Mouse (Mus musculus) lung, adult 2 months (tissue): ENCODE data around the gene Cntnap5a. TPM values are rescaled to one million over a fixed set of nuclear protein-coding genes. Genes with fewer than 3 reads are reported as not detected.

Source experiments
- DNase-seq: peaks from one replicate; pipeline ENCODE4 v3.0.0; 2022
- H3K4me1 ChIP-seq: fragments of 200-500 bp; 2 replicates; pipeline ENCODE4 v1.6.1; 2011; ENCODE audit warnings: low read length; ENCODE audit not compliant: control insufficient read depth, insufficient read depth
- H3K4me3 ChIP-seq: fragments of 200-500 bp; replicated peaks from 2 replicates; pipeline ENCODE3; 2011; ENCODE audit warnings: low read depth, mild to moderate bottlenecking, control low read depth, low read length; ENCODE audit errors: extremely low read depth
- CTCF ChIP-seq: fragments of 200-500 bp; IDR thresholded peaks from 2 replicates; pipeline ENCODE4 v1.5.1; 2011; ENCODE audit warnings: mild to moderate bottlenecking, low read length, control low read depth; ENCODE audit not compliant: insufficient read depth
- POLR2A ChIP-seq: fragments of 200-500 bp; IDR thresholded peaks from 2 replicates; pipeline ENCODE4 v1.6.1; 2011; ENCODE audit warnings: low read depth, mild to moderate bottlenecking, control low read depth, low read length, borderline replicate concordance; ENCODE audit errors: extremely low read depth
- WGBS: fragments of 180-500 bp; shearing (Covaris S2); methylation state at CpG from one replicate; pipeline ENCODE4 v1.1.7; 2018; 5-methylcytosine and 5-hydroxymethylcytosine counted together
- polyA plus RNA-seq: library from polyadenylated mRNA; depleted of rRNA; stranded (reverse); fragments of >200 nt; gene quantifications from 2 replicates; pipeline ENCODE4 v1.2.3, GENCODE M21; 2012

The Cntnap5a gene
- polyA plus RNA-seq, 1 experiment, result not detected

DNA sequence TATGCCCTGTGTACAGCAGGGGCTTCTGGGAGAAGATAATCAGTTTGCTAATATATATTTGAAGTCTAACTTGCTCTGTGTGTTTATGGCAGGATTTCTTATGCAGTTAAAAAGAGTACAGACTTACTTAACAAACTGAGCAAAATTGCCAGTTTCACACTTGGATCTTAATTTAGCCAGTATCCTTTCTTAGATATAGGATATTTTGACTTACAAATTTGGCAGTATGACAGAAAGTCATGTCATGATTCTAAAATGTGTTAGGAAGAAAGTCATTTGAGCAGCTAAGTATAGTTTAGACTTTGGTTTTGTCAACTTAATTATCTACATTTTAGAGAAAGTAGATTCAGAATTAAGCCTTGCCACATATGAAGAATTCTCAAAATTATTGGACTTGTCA, 167.7 kb downstream of the Cntnap5a start:
- TF ChIP-seq CTCF (no peak), POLR2A (no peak)
- Histone ChIP-seq H3K4me1 (no peaks in the 10 kb centered on the region), H3K4me3 (no peak overlapping the region)
- DNase-seq, result no peak

DNA sequence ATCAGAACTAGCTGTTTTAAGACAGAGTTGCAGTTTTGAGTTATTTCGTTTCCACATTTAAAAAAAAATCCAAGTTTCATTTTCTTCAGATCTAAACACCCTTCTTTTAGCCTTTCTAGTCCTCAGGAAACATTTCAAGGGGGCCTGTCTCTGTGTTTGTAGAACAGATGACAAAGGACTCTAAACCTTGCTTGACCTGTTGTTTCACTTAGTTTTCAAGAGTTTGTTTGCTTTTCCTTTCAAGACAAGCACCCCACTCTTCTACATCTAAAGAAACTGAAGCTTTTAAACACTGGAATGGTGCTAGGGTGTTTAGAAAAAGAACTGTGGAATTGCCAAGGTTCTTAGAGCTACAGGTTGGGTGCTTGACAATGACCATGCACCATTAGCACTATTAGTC, 233.8 kb downstream of the Cntnap5a start:
- H3K4me1 ChIP-seq, result no peaks in the 10 kb centered on the region
- DNase-seq, result no peak
- no peak overlapping the region for H3K4me3 ChIP-seq
- 28% methylated on average over 1 of the region's 1 CpGs for WGBS
- TF ChIP-seq POLR2A, result no peak
- TF ChIP-seq CTCF, result no peak

DNA sequence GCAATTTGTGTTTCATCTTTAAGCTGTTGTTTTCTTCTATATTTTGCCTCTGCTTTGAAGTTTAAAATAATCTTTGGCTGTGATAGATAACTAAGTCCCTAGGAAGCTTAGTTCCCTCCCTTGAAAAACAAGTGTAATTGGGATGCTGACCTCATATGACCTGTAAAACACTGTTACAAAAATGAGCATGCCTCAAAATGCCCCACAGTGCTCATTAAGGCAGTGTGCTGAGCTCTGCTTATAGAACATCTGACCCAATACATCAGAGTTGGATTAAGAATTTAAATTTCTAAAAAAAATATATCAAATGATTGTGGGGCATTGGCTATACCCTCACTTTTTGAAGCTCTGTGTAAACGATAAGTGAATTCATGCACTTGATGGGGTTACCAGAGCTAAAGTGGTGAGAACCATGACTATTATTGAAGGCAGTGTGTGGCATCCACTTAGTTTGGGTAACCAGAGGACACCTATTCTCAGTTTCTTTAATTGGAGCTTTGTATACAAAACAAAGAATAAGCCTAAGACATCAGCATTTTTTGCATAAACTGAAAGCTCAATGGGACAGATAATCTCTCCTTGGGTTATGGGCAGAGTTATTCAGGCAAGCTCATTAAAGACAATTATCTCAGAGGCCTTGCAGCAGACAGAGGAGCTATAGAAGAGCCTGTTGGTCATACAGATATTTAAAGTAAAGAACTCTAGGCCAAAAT, 241.6 kb downstream of the Cntnap5a start:
- WGBS, result 90% methylated on average over 1 of the region's 1 CpGs
- H3K4me1 ChIP-seq, result no peaks in the 10 kb centered on the region
- no peak overlapping the region for H3K4me3 ChIP-seq
- no peak for TF ChIP-seq CTCF
- no peak for TF ChIP-seq POLR2A
- DNase-seq, result no peak

DNA sequence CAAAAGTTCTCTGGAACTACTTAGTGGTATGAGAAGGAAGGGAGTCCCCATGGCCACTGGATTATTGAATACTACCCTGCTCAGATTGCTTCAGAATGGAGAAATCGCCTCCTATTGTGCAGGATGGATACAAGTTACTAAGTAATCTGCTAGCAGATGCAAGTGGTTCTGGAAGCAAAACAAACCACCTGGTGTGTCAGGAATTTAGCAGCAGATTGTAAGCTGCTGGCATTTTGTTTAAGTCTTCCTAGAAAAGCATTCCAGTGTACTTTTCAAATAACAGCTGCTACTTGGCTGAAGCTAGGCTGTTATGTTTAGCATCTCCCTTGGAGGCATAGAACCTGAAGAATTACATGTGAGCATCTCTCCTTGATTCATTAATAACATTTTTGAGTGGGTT, 247.5 kb downstream of the Cntnap5a start:
- Histone ChIP-seq H3K4me1 (no peaks in the 10 kb centered on the region), H3K4me3 (no peak overlapping the region)
- 30% methylated on average over 1 of the region's 1 CpGs for WGBS
- DNase-seq, result no peak
- TF ChIP-seq CTCF (no peak), POLR2A (no peak)

DNA sequence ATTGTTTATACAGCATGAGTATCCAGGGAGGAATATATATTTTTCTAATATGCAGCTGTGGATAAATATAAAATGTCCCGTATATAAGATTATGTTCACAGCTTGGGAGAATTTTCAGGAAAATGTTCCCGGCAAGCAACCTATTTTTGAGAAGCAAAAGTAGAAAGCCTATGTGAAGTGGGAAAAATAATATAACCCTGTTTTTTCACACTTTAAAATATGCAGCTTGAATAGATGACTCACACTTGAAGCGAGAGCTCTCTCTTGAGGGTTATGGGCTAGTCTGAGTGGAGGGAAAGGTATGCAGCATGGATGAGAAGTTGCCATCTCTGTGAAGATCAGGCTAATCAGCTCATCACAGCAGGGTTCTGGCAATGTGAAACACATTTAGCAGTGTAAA, 261.3 kb downstream of the Cntnap5a start:
- TF ChIP-seq POLR2A, result no peak
- no peak for TF ChIP-seq CTCF
- no peaks in the 10 kb centered on the region for H3K4me1 ChIP-seq
- 83% methylated on average over 3 of the region's 3 CpGs for WGBS
- DNase-seq, result no peak
- no peak overlapping the region for H3K4me3 ChIP-seq

DNA sequence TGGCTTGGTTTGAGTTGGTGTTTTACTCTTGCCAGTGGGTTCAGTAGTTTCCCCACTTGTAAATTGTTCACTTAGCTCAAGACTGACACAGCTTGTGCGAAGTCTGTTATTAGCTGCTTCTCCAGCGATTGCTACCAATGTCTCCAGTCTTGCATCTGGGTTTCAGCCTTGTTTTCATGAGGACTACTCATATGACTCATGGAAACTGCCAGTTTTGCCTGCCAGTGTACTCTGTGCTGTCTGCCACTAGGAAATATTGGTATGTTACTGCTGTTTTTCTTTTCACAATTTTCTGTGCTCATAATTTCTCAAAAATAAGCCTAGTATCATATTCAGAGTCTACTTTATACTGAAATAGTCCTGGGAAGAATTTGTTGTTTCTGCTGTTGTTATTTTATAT, 272.0 kb downstream of the Cntnap5a start:
- TF ChIP-seq POLR2A (no peak), CTCF (no peak)
- Histone ChIP-seq H3K4me3 (no peak overlapping the region), H3K4me1 (no peaks in the 10 kb centered on the region)
- 92% methylated on average over 2 of the region's 2 CpGs for WGBS
- DNase-seq, result no peak

DNA sequence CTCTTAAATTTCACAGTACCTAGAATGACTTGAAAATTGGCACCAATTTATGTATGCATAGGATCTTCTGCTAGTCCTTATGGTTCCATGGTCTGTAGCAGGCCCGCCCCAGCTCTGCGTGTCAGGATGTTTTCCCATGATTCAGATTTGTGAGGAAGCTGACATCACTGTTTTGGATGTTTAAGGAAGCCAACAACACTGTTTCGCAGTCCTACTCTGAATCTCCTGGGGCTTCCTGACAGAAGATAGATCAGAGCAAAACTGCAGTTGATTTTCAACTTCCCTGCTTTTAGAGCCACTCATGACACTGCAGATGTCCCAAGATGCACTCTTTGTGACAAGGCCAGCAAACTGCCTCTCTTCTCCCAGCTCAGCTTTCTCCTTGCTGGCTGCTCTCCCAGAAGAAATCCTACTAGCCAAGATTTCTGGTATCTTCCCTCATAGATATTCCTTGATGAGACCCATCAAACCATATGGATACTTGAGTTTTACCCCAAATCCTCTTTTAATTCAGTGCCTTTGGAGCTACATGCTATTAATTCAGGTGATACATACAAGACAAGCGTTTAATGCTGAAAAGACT, 280.5 kb downstream of the Cntnap5a start:
- Histone ChIP-seq H3K4me1 (no peaks in the 10 kb centered on the region), H3K4me3 (no peak overlapping the region)
- 55% methylated on average over 4 of the region's 4 CpGs for WGBS
- DNase-seq, result no peak
- TF ChIP-seq POLR2A (no peak), CTCF (no peak)

DNA sequence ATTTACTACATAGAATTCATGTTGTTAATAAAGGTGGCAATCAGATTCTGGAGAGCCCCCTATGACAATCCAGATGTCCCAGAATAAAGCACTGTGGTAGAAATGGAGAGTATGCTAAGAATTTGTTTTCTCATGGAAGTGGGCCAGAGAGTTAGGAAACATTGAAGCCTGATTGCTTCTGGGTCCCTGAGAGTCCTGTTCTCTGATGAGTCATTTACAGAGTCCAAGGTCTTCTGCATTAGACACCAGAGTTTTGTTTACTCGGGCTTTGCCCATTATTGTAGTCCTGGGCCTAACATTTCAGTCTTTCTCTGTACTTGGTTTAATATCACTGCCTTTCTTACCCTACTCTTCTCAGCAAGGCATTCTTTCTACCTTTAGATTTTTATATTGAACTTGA, 305.6 kb downstream of the Cntnap5a start:
- DNase-seq, result no peak
- TF ChIP-seq POLR2A (no peak), CTCF (no peak)
- Histone ChIP-seq H3K4me1 (no peaks in the 10 kb centered on the region), H3K4me3 (no peak overlapping the region)
- 58% methylated on average over 1 of the region's 1 CpGs for WGBS

DNA sequence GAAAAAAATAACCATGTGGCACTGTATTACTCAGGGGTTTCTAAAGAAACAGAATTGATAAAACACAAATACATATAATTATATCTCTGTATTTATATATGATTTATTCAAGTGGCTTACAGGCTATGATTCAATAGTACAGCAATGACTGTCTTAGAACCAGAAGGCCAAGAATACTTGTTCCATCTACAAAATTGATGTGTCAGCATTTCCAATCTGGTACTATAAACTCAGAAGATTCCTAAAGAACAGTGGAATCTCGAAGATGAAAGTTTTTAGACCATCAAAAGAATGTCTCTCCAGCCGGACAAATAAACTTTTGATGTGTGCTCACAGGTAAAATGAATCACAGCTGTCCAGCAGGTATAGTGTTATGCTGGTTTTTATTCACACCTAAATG, 331.2 kb downstream of the Cntnap5a start:
- no peak overlapping the region for H3K4me3 ChIP-seq
- no peaks in the 10 kb centered on the region for H3K4me1 ChIP-seq
- TF ChIP-seq POLR2A (no peak), CTCF (no peak)
- 61% methylated on average over 2 of the region's 2 CpGs for WGBS
- DNase-seq, result no peak

DNA sequence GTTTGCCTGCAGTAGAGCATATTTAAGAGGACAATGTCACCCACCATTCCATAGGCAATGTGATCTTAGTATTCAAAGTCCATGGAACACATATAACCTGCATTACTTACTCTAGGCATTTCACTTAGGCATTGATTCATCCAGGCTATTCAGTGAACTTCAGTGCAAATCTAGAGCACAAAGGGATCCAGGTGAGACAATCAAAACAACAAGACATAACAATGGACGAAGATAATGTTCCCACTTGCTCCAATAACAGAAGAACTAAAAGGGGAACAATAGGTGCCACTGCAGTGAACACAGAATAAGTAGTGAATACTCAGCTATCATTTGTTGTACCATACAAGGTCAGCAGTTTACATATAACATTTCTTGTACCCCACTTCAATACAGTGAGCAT, 345.1 kb downstream of the Cntnap5a start:
- TF ChIP-seq POLR2A (no peak), CTCF (no peak)
- Histone ChIP-seq H3K4me1 (no peaks in the 10 kb centered on the region), H3K4me3 (no peak overlapping the region)
- no peak for DNase-seq
- WGBS, result 63% methylated on average over 1 of the region's 1 CpGs
